Mouse (Mus musculus): Measurements from ENCODE around the gene Gm20532. TPM values are rescaled to one million over a fixed set of nuclear protein-coding genes. Genes with fewer than 3 reads are reported as not detected.

The Gm20532 gene
- polyA plus RNA-seq, 1 experiment from 2014 or later = not detected

DNA sequence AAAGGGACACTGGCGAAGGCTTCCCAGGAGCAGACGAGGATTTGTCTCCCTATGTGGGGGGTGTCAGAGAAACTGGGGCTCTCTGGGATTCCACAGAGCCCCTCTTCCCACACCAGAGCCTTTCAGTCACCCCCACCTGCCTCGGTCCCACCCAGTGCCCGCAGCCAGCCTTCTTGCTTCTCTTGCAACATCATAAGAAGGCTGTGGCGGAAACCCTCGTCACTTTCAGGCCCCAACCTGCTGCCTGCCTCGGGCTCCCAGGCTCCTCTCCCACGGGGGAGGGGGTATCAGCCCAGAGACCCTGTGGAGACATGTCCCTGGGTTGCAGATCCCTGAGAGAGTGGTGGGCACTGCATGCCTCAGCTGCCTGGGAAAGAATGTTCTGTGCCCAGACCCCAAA lies 35.0 kb upstream of the Gm20532 start:
- no peak overlapping the region for H3K4me3 ChIP-seq (replicated peaks)
- WGBS = 78% methylated on average over 8 of the region's 8 CpGs
- H3K4me2 ChIP-seq = no peak overlapping the region
- no peaks in the 10 kb centered on the region for H3K36me3 ChIP-seq
- H3K4me1 ChIP-seq = peaks cover 29% of the 10 kb centered on the region
- no peak overlapping the region for H3K9ac ChIP-seq (replicated peaks)
- no peaks in the 10 kb centered on the region for H3K9me3 ChIP-seq (replicated peaks)
- H3K27ac ChIP-seq (replicated peaks) = peak overlapping the region; percentile 10
- 0 out of 2 replicates have a peak, but pooled peaks cover 3% of the 10 kb centered on the region for H3K27me3 ChIP-seq (replicated peaks)
- ATAC-seq (ENCODE audit: low FRiP score) = no peak

DNA sequence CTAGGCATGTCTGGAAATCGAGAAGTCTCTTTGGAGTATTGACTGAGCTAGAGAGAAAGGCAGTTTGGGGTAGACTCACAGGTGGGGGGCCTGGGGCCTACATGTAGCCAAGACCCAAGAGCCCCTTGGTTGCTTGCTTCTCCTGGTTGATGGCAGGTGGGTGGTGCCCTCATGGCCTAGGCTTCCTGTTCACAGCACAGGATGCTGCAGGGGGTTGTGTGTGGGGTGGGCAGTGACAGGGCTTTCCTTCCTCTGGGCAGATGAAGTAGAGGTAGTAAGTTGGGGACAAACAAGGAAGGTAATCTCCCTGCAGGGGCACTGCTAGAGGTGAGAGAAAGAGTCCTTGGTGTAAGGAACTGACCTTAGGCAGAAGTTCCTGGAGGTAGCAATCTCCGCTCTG lies 34.4 kb upstream of the Gm20532 start:
- 93% methylated on average over 2 of the region's 2 CpGs for WGBS
- Histone ChIP-seq H3K4me1 (peaks cover 27% of the 10 kb centered on the region), H3K4me3 (replicated peaks) (no peak overlapping the region), H3K4me2 (no peak overlapping the region), H3K36me3 (no peaks in the 10 kb centered on the region), H3K27ac (replicated peaks) (no peak overlapping the region), H3K9ac (replicated peaks) (no peak overlapping the region), H3K27me3 (replicated peaks) (0 out of 2 replicates have a peak, but pooled peaks cover 3% of the 10 kb centered on the region), H3K9me3 (replicated peaks) (no peaks in the 10 kb centered on the region)
- no peak for ATAC-seq (ENCODE audit: low FRiP score)

DNA sequence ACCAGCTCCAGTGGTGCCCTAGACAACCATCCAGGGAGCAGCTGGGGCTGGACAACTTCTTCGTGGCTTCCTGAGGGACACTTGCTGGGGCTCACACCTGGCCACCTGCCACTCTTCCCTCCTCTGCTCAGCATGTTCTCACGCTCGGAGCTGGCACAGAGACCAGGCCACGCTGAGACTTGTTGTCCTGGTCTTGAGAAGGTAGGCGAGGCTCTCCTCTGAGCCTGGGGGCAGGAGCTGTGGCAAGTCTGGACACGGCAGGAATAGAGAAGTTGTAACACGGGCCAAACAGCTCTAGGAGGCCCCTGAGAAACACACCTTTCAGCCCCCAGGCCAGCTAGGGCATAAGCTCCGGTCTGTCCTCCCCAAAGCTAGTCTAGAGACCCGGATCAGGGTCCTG lies 32.5 kb upstream of the Gm20532 start:
- Histone ChIP-seq H3K27ac (replicated peaks) (no peak overlapping the region), H3K9ac (replicated peaks) (no peak overlapping the region), H3K36me3 (no peaks in the 10 kb centered on the region), H3K4me3 (replicated peaks) (no peak overlapping the region), H3K27me3 (replicated peaks) (no peaks in the 10 kb centered on the region), H3K4me2 (no peak overlapping the region), H3K4me1 (peaks cover 17% of the 10 kb centered on the region), H3K9me3 (replicated peaks) (no peaks in the 10 kb centered on the region)
- 81% methylated on average over 9 of the region's 9 CpGs for WGBS
- no peak for ATAC-seq (ENCODE audit: low FRiP score)

DNA sequence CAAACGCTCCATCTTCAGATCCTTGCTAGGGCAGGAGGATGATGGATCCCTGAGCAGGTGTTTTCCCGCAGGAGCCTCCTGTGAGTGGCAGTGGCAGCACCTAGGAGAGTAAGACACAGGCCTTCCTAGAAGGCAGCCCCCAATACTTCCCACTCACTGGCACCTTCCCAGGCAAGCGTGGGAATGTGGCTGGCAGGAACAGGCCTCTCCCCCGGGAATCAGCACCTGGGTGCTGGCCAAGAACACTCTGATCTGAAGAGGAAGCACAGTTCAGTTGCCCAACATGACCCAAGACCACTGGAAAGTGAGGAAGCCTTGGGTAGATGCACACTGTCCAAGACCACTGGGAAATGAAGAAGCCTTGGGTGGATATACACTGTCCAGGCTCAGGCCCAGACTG lies 31.4 kb upstream of the Gm20532 start:
- no peak overlapping the region for H3K27ac ChIP-seq (replicated peaks)
- 83% methylated on average over 4 of the region's 4 CpGs for WGBS
- no peaks in the 10 kb centered on the region for H3K27me3 ChIP-seq (replicated peaks)
- no peak for ATAC-seq (ENCODE audit: low FRiP score)
- H3K4me1 ChIP-seq = peaks cover 12% of the 10 kb centered on the region
- no peak overlapping the region for H3K9ac ChIP-seq (replicated peaks)
- H3K9me3 ChIP-seq (replicated peaks) = no peaks in the 10 kb centered on the region
- no peak overlapping the region for H3K4me3 ChIP-seq (replicated peaks)
- H3K4me2 ChIP-seq = no peak overlapping the region
- no peaks in the 10 kb centered on the region for H3K36me3 ChIP-seq

DNA sequence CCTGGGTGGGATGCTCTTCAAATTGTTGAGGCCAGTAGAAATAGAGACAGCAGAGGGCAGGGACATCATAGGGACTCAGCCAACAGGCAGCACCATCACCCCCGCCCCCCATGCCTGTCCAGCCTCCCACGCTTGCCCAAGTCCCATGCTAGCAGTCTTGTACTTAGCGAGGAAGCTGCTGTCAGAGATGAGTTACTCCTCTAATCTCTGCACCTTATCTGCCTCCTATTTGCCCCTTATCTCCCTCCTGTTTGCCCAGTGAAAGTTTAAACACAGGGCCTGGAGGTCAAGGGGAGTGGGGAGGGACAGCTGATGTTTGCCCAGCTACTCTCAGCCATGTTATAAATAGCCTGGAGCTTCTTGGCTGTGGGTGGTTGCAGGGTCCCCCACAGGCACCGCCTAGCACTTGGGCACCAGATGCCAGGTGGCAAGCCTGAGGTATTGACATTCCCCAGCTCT lies 29.9 kb upstream of the Gm20532 start:
- 75% methylated on average over 4 of the region's 4 CpGs for WGBS
- no peaks in the 10 kb centered on the region for H3K27me3 ChIP-seq (replicated peaks)

DNA sequence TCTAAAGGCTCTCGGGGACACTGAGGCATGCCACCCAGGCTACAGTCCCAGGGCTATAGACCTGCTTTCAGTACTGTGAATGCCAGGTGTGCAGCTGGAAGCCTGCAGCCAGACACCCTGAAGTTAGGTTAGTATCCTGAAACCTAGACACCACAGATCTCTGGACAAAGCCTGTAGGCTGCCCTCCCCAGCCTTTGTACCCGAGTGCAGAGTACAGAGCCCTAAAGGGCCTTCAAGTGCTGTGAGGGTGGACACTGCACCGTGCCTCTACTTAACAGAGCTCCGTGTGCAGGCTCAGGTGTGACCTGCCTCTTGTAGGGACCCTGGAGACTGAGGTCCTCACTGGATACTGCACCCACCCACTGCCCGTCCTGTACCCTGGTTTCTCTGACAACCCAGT lies 25.9 kb upstream of the Gm20532 start:
- no peaks in the 10 kb centered on the region; the same call in 1 of the 2 replicates for H3K27me3 ChIP-seq (replicated peaks)
- H3K4me3 ChIP-seq (replicated peaks) = no peak overlapping the region
- H3K4me1 ChIP-seq = peaks cover 11% of the 10 kb centered on the region; the same call in 1 of the 2 replicates
- H3K9ac ChIP-seq (replicated peaks) = no peak overlapping the region
- H3K9me3 ChIP-seq (replicated peaks) = no peaks in the 10 kb centered on the region
- ATAC-seq (ENCODE audit: low FRiP score) = no peak
- no peak overlapping the region for H3K4me2 ChIP-seq
- H3K27ac ChIP-seq (replicated peaks) = no peak overlapping the region
- 76% methylated on average over 5 of the region's 5 CpGs for WGBS
- H3K36me3 ChIP-seq = no peaks in the 10 kb centered on the region

More for the DNA sequence above, 29.9 kb upstream of the Gm20532 start:
- no peak overlapping the region for H3K27ac ChIP-seq (replicated peaks)
- H3K36me3 ChIP-seq = no peaks in the 10 kb centered on the region
- H3K9ac ChIP-seq (replicated peaks) = no peak overlapping the region
- no peaks in the 10 kb centered on the region for H3K9me3 ChIP-seq (replicated peaks)
- peaks cover 11% of the 10 kb centered on the region; the same call in 1 of the 2 replicates for H3K4me1 ChIP-seq
- no peak overlapping the region for H3K4me3 ChIP-seq (replicated peaks)
- no peak for ATAC-seq (ENCODE audit: low FRiP score)
- no peak overlapping the region for H3K4me2 ChIP-seq

DNA sequence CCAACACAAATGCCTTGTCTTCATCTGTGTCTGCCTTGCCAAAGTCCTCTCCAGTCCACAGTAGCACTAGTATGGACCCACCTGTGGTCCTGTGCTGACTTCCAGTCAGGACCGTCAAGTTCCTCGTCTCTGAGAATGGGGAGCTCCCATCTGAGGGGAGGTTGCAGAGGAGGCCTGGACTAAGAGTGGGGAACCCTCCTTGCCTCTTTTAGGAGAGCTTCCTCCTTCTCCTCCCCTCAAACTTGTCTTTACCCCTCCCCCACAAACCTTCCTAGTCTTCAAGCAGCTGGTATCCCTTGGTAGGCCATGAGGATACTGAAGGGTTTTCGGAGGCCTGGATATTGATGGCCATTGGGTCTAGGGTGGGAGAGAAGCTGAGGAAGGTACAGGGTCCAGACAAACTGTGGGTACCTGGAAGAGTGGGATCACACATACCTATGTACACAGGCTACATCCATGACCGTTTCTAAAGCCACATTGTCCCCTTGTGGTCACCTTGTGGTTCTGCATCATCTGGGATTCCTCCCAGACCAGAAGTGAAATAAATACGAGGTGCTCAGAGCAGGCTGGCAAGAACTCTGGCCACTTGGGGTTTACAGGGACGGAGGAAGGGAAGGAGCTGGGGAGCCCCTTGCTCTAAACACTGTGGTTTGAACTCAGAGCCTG lies 25.0 kb upstream of the Gm20532 start:
- WGBS = 42% methylated on average over 6 of the region's 6 CpGs
- H3K27me3 ChIP-seq (replicated peaks) = no peaks in the 10 kb centered on the region; the same call in 1 of the 2 replicates
- H3K9me3 ChIP-seq (replicated peaks) = no peaks in the 10 kb centered on the region
- H3K27ac ChIP-seq (replicated peaks) = no peak overlapping the region
- ATAC-seq (ENCODE audit: low FRiP score) = no peak
- no peaks in the 10 kb centered on the region for H3K36me3 ChIP-seq
- H3K9ac ChIP-seq (replicated peaks) = no peak overlapping the region
- H3K4me3 ChIP-seq (replicated peaks) = no peak overlapping the region
- no peak overlapping the region for H3K4me2 ChIP-seq
- peaks cover 11% of the 10 kb centered on the region; the same call in 1 of the 2 replicates for H3K4me1 ChIP-seq

DNA sequence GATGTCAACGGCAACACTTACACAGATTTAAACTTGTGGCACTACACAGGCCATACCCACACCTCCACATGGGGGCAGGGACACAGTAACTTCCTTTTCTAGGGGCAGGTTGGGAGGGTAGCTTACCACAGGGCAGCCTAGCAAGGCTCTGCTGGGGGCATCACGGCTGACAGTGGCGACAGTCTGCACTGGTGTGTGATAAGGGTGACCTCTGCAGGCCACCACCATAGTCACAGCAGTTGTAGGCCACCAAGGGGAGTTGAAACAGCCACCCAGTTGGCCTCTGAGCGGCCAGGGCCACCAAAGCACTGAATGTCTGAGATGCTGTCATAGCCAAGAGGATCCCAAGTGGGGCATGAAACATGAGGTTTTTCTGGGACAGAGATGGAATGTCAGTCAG lies 20.2 kb upstream of the Gm20532 start:
- WGBS = 15% methylated on average over 4 of the region's 4 CpGs
- Histone ChIP-seq H3K4me1 (0 out of 2 replicates have a peak, but pooled peaks cover under 1% of the 10 kb centered on the region), H3K27ac (replicated peaks) (no peak overlapping the region), H3K4me3 (replicated peaks) (no peak overlapping the region), H3K9ac (replicated peaks) (no peak overlapping the region), H3K9me3 (replicated peaks) (no peaks in the 10 kb centered on the region), H3K27me3 (replicated peaks) (no peaks in the 10 kb centered on the region; the same call in 1 of the 2 replicates), H3K36me3 (no peaks in the 10 kb centered on the region), H3K4me2 (no peak overlapping the region)
- ATAC-seq (ENCODE audit: low FRiP score) = no peak

DNA sequence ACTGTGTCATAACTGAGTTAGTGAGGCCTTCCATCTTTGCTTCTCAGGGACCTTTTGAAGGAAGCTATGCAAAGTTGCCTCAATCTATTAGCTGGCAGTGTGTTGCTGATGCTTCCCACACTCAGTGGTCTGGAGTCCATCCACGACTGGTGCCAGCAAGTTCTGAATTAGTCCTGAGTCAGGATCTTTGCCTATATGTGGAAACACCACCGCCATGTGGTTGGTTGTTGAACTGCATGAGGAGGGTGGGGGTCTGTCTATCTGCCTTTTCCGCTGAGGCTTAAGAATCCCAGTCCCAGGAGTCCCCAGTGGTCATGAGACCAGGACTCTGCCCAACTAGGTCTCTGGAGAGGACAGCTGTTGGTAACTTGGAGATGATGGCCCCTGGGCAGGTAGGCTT lies 16.4 kb upstream of the Gm20532 start:
- 3% methylated on average over 3 of the region's 3 CpGs for WGBS
- no peak for ATAC-seq (ENCODE audit: low FRiP score)

DNA sequence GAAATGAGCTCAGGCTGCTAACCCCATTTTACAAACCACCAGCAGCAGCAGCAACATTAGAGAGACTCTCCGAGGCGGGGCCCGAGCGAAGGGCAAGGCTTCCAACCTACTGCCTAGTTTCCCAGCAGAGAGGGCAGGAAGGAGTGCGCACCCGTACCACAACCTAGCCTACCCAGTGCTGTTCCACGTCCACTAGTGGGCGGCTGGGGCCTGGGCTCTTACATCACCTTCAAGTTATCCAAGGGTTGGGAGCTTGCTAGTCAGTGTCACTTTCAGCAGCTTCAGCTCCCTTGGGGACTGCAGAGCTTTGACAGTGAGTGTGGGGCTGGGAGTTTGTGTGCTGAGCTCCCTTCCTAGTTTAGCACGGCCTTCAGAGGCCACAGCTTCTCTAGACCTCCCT lies 15.0 kb upstream of the Gm20532 start:
- 87% methylated on average over 9 of the region's 9 CpGs for WGBS
- Histone ChIP-seq H3K27ac (replicated peaks) (no peak overlapping the region; the same call in 1 of the 2 replicates), H3K4me2 (no peak overlapping the region), H3K4me3 (replicated peaks) (no peak overlapping the region), H3K9ac (replicated peaks) (no peak overlapping the region), H3K4me1 (peaks cover 7% of the 10 kb centered on the region), H3K27me3 (replicated peaks) (no peaks in the 10 kb centered on the region), H3K36me3 (no peaks in the 10 kb centered on the region), H3K9me3 (replicated peaks) (no peaks in the 10 kb centered on the region)
- no peak for ATAC-seq (ENCODE audit: low FRiP score)

More for the DNA sequence above, 16.4 kb upstream of the Gm20532 start:
- Histone ChIP-seq H3K36me3 (no peaks in the 10 kb centered on the region), H3K4me2 (no peak overlapping the region), H3K27ac (replicated peaks) (no peak overlapping the region), H3K27me3 (replicated peaks) (no peaks in the 10 kb centered on the region), H3K4me1 (peaks cover 7% of the 10 kb centered on the region), H3K4me3 (replicated peaks) (no peak overlapping the region), H3K9ac (replicated peaks) (no peak overlapping the region), H3K9me3 (replicated peaks) (no peaks in the 10 kb centered on the region)

DNA sequence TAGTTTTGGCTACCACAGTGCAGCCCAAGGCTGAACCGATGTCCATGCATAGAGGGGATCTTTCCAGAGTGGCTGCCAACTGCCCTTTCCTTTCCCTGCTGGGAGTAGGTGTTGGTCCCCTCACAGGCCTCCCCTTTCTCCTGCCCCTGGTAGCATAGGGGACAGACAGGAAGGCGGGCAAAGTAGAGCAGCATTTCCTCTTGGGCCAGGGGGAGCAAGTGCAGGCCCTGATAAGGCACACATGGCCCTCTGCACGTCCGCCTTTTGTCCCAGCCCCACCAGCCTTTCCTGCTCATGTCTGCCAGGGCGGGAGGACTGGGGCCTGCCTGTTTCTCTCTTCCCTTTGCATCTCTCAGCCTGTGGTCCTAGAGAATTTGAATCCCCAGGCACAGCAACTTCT lies 14.6 kb upstream of the Gm20532 start:
- no peak for ATAC-seq (ENCODE audit: low FRiP score)

DNA sequence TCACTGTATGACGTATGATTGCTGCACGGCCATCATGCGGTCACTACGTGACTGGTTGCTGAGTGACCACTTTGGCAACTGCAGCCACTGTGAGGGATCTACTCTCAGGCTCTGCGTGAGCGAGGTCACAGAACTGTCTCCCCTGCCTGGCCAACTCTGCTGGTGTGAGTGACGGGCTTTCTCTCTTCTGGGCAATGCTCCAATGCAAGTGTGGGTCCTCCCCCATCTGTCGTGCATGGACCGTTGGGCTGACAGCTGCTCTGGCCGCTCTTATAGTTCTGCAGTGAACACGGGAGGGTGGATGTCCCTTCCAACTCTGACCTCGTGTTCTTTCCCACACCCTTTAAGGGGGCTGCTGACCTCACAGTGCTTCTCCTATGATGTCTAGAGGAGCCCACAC lies 13.0 kb upstream of the Gm20532 start:
- peak; percentile 37; the same call in 1 of the 2 replicates for ATAC-seq (ENCODE audit: low FRiP score)
- H3K9ac ChIP-seq (replicated peaks) = no peak overlapping the region
- H3K36me3 ChIP-seq = no peaks in the 10 kb centered on the region
- no peak overlapping the region for H3K4me3 ChIP-seq (replicated peaks)
- H3K4me1 ChIP-seq = peaks cover 12% of the 10 kb centered on the region
- no peaks in the 10 kb centered on the region for H3K27me3 ChIP-seq (replicated peaks)
- H3K27ac ChIP-seq (replicated peaks) = peak overlapping the region; percentile 23; the same call in 1 of the 2 replicates
- no peaks in the 10 kb centered on the region for H3K9me3 ChIP-seq (replicated peaks)
- peak overlapping the region; percentile 9; the same call in 1 of the 2 replicates for H3K4me2 ChIP-seq
- 47% methylated on average over 12 of the region's 12 CpGs for WGBS

More for the DNA sequence above, 14.6 kb upstream of the Gm20532 start:
- Histone ChIP-seq H3K4me1 (peaks cover 7% of the 10 kb centered on the region), H3K9ac (replicated peaks) (no peak overlapping the region), H3K4me3 (replicated peaks) (no peak overlapping the region), H3K27ac (replicated peaks) (no peak overlapping the region), H3K36me3 (no peaks in the 10 kb centered on the region), H3K27me3 (replicated peaks) (no peaks in the 10 kb centered on the region), H3K9me3 (replicated peaks) (no peaks in the 10 kb centered on the region), H3K4me2 (no peak overlapping the region)
- 85% methylated on average over 5 of the region's 5 CpGs for WGBS

Data from neural tube, embryonic 15.5 days (tissue).